Mouse (Mus musculus): ENCODE results near the gene Ttll5.

DNA sequence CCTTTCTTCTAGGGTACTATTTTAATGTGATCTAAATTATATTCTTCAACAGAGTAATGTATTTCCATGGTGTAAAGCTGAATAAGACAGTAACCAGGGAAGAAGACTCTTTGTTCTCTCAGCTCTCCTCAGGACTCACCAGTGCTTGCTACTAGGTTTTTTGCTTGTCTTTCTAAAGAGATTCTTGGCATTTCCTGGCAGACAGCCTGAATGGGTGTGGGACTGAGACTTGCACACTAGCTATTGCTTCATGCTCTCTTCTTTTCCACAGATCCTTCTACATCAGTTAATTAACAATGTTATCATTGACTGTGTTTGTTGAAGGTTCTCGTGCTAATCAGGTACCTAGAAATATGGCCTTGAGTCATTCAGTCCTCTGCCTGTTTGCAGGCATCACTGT lies 29.8 kb downstream of the Ttll5 start:
- TF ChIP-seq CTCF (IDR thresholded peaks at IDR 0.05; ENCODE audit: borderline replicate concordance, extremely low read depth, insufficient read depth, insufficient read length) = no peak
- TF ChIP-seq POLR2A (IDR thresholded peaks at IDR 0.05; ENCODE audit: borderline replicate concordance, extremely low read depth, insufficient read depth, insufficient read length, poor library complexity, severe bottlenecking) = no peak

Measured in brain, embryonic 14.5 days (tissue).